Mouse (Mus musculus) T-helper 17 cell (primary cell): ENCODE results near the gene Atxn10.

Experiments
- in situ Hi-C, 2 experiments: fragments of 300-600 bp; cut with MboI, MseI; formaldehyde crosslinking; loops; 1 replicate in 1 of 2; 2 replicates in 1 of 2; pipeline ENCODE4 v1.15.1; 2025; ENCODE audit warnings: high pct_unique_total_duplicates in 2 of 2

The Atxn10 gene

DNA sequence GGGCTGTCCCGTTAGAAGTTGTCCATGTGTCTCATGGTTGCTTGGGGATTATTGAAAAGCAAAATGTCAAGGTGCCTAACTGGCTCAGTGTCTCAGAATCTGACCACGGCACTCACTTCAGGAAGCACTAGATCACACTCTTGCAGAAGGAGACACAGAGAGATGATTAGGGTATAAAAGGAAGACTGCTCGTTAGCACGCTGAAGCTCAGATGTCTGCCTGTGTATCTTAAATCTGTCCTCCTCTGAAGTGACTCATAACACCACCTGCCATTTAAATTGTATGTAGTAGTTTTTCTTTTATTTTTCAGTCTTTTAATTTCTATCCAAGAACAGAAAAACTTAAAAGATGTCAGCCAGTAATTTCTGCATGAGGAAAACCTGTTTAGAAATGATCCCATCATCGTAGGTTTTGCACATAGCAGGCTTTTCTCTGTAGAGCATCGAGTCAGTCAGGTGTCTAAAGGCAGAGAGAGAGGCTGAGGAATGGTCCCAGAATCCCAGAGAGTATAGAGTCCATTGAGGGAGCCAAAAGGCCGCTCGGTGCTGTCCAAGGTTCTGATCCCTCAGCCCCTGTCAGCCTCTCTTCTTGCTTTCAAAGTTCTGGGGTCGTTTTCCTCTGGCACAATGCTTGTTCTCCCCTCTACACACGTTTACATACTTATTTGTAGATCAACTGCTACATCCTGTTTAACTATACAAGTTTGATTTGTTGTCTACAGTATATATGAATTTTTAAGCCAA, 128.9 kb downstream of the Atxn10 start:
- in situ Hi-C loops, result no loop called here

DNA sequence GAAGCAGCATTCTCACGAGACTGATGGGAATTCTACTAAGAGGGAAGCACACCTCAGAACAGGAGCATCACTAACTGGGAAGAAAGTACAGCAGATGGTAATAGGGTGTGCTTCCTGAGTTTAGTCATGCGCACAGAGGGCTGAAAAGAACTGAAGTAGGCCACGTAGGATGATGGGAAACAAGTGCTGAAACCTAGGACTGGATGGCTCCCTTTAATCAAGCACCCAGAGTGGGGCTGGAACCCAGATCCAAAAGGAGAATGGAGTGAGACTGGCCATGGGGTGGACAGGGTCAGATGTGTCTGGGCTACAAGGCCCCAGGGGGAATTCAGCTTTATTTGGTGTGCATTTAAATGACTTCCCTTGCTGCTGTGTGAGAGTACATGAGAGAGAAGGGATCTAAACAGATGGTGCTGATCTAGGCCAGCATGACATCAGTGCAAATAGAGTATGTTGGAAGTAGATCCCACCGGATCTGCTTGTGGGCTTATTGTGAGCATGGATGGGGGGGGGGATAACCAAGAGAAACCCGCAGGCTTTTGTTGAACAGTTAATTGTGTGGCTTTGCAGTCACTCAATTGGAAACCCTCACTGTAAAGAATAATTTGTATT, 130.5 kb downstream of the Atxn10 start:
- in situ Hi-C loops, result no loop called here

DNA sequence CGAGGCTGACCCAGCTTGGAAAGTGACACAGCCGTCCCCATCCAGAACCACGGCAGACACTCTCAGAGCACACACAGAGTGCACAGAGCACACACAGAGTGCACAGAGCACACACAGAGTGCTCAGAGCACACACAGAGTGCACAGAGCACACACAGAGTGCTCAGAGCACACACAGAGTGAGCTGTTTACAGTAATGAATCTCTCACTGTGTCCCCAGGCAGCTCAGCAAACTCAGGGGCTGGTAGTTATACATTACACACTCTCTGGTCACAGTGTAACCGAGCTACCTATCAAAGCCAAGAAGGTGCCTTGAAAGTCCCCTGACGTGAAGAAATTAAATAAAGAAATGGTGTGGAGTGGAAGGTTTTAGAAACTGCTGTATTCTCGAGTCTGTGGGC, 133.4 kb downstream of the Atxn10 start:
- in situ Hi-C loops, result no loop called here

DNA sequence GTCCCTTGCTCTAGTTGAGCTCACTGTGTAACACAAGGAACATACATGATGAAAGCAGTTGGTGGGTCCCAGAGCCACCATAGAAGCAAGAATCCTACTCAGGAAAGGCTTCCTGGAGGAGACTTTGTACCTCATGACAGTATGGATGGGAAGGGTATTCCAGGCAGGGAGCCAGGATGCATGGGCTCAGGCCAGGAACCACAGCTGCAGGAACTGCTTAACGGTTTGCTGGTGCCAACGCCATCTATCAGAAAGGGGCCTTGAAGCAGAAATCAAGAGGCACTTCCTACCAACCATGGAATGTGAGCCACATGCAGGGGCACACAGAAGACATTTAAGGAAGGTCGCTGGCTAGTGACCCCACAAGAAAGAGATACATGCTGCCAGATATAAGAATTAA, 138.7 kb downstream of the Atxn10 start:
- in situ Hi-C loops, result no loop called here

DNA sequence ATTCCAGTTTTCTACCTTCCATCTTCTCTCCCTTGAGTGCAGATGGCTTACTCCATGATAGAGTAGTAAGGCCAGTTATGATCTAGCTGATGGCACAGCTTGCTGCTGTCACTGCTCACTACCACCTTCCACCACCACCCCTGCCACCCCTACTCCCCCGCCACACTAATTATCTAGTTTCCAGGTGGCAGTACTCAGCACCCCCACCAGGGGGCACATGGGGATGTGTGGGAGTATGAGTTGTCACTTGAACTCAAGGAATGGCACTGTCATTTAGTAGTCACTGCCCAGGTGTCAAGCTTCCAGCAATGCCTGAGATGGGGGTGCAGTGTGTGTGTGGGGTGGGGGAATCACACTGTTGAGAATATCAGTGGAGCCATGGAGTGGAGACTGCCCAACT, 141.5 kb downstream of the Atxn10 start:
- in situ Hi-C loops, result no loop called here

DNA sequence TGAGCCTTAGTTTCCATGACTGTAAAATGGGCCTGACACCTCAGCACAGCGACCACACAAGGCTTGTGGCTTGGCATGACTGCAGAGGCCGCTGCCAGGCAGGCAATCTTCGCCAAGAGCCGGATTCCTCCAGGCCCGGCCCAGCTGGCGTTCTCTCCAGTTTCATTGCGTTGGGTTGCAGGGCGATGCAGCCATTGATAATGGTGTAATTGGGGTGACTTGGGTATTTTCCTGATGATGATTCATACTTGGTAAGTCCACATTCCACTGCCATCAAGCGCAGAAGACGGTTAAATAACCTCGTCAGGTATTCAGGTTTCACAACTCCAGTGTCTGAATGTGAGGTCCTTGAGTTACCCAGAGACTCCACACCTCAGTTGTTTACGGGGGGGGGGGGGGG, 143.3 kb downstream of the Atxn10 start:
- in situ Hi-C loops, result no loop called here

DNA sequence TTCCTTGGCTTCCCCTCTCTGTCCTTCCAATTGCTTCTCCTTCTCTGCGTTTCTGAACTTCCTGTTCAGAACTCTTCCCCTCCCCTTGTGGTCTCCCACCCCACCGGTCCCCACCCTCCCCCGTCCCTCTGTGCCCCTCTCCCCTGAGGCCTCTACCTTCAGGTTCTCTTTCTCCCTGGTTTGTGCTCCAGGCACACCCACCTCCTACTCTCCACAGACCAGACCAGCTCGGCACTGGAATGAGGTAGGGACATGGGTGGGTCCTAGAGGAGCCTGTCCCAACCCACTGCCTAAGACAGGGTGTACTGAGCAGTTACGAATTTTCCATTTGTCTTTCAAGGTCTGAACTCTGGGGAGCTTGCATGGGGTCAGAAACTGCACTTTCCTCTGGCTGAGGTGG, 143.9 kb downstream of the Atxn10 start:
- in situ Hi-C loops, result loop anchor here (5.0 kb wide), 2 partner anchors 102 to 158 kb away; partner anchors contain the start of gene Wnt7b (in 2 of the 2)

DNA sequence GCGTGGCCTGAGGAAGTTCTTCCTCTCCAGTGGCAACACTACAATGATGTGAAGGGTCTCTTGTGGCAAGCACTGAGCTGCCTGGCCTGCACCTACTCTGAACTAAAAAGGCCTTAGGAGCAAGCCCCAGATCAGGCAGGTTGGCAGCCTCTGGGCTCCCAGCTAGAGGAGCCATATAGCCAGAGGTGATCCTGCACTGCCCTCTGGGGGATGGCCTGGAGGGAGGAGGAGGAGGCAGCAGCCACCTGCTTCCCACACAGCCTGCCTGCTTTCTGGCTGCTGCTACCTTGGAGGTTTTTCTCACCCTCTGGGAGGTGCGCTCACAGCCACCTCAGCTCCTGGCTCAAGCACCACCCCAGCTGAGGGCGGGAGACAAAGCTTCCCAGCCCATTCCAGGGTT, 144.6 kb downstream of the Atxn10 start:
- in situ Hi-C loops, result loop anchor here (5.0 kb wide), 2 partner anchors 102 to 158 kb away; partner anchors contain the start of gene Wnt7b (in 2 of the 2)

DNA sequence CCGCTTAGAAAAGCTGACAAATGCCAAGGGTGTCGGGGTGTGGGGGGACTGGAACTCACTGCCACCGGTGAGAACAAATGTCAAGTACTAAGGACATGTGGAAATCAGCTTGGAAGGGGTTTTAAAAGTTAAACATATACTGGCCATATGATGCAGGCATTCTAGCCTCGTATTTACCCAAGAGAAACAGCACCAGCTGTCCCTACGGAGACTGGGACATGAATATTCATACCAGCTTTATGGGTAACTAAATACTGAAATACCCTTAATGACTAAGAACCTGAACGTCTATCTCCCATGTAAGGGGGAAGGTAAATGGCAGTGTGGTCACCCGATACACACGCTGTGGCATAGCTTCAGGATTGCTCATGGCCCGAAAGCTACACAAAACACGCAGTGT, 152.9 kb downstream of the Atxn10 start:
- in situ Hi-C loops, result no loop called here

DNA sequence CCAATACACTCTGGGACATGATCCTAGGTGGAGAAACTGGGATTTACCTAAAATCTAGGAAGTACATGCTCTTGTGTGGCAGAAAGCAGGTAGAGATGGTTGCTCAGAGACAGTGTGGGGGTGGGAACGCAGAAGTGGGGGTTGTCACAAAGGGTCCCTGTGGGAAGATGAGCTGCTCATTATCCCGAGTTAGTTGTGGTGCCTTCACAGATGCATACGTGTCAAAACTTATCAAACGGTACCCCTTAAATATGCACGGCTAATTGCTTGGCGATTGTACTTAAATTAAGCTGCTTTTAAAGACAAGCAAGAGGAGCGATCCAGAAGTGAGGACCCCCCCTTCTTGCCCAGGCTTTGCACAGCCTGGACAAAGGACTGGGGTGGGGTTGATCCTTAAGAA, 153.7 kb downstream of the Atxn10 start:
- in situ Hi-C loops, result no loop called here

DNA sequence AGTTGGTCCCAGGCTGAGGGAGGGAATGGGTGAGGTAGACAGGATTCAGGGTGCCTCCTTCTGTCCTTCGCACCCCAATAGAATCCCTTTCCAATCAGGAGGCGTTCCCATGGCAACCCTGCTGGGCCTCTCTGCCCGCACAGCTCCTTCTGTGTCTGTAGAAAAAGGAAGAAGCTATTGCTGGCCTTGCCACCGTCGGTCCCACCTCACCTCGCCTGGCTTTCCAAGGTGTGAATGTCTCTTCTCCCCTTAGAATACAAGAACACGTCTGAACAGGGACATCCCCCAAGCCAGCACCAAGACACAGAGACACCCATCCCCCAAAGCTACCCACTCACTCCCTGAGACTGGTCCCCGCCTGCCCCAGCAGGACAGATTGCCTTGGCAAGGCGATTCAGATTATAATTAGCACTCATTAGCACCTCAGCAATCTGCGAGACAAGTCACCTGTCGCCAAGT, 158.1 kb downstream of the Atxn10 start:
- in situ Hi-C loops, result no loop called here

DNA sequence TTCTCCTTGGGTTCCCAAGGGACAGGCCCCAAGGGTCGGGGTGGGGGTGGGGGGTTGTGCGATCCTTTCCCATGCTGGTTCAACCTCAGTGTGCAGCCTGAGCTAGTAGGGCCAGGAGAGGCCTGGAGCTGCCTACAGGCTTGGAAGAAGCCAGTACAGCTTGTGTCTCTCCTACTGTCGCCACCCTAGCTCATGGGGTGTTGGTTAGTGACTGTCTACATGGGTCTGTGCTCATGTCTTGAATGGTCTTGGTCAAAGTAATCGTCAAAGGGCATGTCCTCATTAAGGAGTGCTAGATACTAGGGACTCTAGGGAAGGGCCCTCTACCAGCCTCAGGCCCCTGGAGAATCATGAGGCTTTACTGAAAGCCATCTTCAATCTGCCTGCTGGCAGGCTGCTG, 161.5 kb downstream of the Atxn10 start:
- in situ Hi-C loops, result no loop called here

DNA sequence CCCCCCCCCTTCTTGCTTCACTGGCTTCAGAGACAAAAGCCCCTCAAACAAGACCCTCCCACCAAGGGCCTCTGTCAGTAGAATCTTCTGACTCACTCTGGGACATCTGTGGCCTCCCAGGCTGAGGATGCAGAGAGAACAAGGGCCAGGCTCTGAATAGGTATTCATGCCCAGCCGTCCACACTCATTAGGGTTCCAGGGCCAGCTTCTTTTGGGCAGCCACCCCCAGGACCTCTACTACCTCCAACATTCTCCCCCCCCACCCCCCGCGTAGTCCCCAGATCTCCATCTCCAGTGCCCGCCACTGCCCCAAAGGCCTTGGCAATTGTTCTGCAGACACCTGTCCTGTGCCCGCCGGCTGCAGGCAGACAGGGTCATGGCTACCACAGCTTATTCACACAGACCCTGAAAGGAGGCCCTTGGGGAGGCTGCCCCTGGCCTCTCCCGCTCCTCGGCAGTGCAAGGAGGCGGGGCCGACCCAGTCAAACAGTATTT, 162.0 kb downstream of the Atxn10 start:
- in situ Hi-C loops, result no loop called here

DNA sequence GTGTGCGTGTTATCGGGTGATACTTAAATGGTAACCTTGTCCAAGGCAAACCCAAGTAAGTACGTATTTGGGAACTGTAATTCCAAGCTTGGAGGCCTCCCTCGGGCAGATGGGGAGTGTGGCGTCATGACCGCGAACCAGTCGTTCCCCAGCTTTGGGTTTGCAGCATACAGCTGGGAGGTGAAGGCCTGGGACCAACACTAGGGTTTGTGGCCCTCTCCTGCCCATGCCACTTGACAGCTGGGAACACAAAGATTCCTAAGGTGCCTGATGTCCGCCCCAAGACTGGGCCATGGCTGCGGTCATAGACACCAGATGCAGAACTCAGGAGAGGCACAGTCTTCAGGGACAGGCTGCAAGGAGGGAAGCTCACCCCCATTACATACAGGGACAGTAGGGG, 164.2 kb downstream of the Atxn10 start:
- in situ Hi-C loops, result loop anchor here in 1 of 2 experiments (10.0 kb wide), 1 partner anchor 1065 kb away; no protein-coding TSS in a partner anchor

DNA sequence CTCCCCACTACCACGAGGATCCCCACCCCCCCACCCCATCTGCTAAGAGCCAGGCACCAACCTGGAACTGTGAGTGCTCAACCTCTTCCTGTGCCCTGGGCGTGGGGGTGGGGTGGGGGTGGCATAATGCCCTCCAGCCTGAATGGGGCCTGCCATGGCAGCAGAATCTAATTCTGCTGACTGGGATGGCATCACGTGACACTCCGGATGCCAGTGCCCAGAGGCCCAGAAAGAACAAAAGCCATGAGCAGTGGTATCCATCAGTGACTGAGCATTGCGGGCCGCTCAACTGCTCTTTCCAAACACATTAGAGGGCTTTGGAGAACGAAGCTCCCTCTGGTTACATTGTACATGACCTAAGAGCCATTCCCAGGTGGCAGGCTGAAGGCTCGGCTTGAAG, 167.1 kb downstream of the Atxn10 start, which contains the start of gene 7530416G11Rik:
Gene 7530416G11Rik (minus strand): TSS at position 101 of the 400 bp plus-strand sequence.
- in situ Hi-C loops, result loop anchor here in 1 of 2 experiments (10.0 kb wide), 1 partner anchor 1068 kb away; no protein-coding TSS in a partner anchor

DNA sequence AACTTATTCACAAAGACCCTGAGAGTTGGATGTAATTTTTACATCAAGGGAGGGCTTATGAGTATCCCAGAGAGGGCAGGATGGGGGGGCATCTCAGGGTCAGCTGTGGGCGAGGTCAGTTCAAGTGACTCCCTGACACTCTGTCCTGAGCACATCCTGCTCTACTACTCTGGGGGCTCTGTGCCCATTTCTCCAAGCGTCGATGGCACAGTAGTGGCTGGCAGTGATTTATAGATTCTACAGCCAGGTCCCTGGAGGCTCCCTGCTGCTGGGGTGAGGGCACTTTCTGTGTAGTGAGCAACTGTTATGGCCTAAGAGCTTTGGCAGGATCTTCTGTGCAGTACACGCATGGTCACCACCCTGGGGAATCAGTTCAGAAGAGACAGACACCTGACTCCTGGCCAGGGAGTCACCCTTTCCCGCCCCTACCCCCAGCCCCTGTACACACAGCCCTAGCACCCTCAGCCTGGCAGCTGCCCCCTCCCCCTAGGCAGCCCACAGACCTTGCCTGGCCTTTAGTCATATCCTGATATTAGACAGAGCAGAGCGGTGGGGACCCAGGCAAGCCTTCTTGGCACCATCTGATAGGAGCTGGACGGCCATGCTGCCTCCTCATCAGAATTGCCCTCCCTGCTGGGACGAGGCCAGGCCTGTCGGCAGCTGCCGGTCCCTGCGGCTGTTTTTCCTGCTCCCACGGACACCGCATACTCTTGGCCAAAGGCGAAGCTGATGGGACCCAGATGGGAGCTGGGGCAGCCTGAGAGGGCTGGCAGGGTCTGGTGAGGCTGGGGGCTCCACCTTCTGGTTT, 169.3 kb downstream of the Atxn10 start:
- in situ Hi-C loops, result loop anchor here in 1 of 2 experiments (10.0 kb wide), 1 partner anchor 1071 kb away; no protein-coding TSS in a partner anchor

DNA sequence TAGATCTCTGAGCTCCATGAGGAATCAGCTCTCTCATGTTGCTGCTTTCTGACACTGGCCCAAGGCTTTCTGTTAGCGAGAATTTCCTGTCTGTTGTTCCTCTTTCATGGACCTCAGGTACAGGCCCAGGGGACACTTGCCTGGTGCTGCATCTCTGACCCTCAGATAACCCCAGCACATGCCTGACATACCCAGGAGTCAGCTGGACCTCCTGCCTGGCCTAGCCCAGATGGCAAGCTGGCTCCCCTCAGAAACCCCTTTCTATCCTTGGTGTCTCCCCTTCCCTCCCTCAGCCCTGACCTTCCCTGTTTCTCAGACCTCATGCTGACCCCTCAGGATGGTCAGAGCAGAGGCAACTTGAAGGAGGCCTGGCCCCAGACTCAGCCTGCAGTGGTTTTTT, 170.6 kb downstream of the Atxn10 start:
- in situ Hi-C loops, result loop anchor here in 1 of 2 experiments (10.0 kb wide), 1 partner anchor 1072 kb away; no protein-coding TSS in a partner anchor

DNA sequence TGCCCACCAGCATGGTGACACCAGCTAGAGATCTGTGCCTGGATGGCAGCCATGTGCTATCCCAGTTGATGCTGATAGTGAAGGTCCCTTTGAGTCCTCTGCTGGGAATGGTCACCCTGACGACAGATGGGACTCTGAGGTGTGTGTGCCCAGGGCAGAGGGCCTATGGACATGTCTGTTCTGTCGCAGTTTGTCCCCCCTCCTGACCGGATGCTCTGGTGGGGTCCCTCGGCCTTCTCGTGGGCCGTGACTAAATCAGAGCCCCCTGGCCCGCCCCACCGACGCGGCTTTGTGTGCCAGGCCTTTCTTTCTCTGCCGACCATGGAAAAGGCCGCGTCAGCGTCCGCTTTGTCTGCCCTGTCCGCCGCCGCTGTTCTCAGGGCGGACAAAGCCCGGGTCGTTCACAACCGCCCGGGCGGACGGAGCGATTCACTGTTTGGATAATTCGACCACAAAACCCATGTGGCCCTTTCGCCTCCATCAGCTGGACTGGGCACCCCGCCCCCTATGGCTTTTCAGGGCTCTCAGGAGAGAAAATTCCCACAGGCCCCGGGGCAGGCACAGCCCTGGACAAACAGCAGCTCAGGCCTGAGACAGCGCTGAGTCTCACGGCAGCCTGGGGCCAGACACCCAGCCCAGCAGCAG, 171.4 kb downstream of the Atxn10 start:
- in situ Hi-C loops, result loop anchor here in 1 of 2 experiments (10.0 kb wide), 1 partner anchor 1073 kb away; no protein-coding TSS in a partner anchor
